Mouse (Mus musculus) skeletal muscle tissue, postnatal 0 days (tissue): ENCODE data around the gene Gm21209. TPM values are rescaled to one million over a fixed set of nuclear protein-coding genes. Genes with fewer than 3 reads are reported as not detected.

Experiments
- polyA plus RNA-seq: library from polyadenylated mRNA; unstranded; fragments of >200 nt; fragmentation: Nextera tagmentation; extraction: Ambion mirVana; gene quantifications from 2 replicates; pipeline ENCODE4 v1.2.1, GENCODE M21; 2015

The Gm21209 gene
- polyA plus RNA-seq: not detected in 2 replicates

GRCm38 (mm10) chrY:49570856-49571255, at the start of gene Gm21209:
Gene Gm21209, plus strand, starts transcription at chrY:49571156.

